Mouse (Mus musculus) cortical plate, adult 2 months (tissue): Measurements from ENCODE around the gene Wdr78.

Experiments used
- CTCF ChIP-seq: fragments of 200-500 bp; IDR thresholded peaks from 2 replicates; pipeline ENCODE4 v1.5.1; 2011; ENCODE audit warnings: mild to moderate bottlenecking, control low read depth, low read length; ENCODE audit not compliant: insufficient read depth; ENCODE audit errors: extremely low read depth
- POLR2A ChIP-seq: fragments of 200-500 bp; IDR thresholded peaks from 2 replicates; pipeline ENCODE4 v1.6.1; 2011; ENCODE audit warnings: mild to moderate bottlenecking, low read length, control low read depth; ENCODE audit not compliant: insufficient read depth; ENCODE audit errors: extremely low read depth

GRCm38 (mm10) chr4:103056909-103057308 is 57.4 kb downstream of the Wdr78 start:
- no peak for TF ChIP-seq CTCF
- TF ChIP-seq POLR2A = no peak
